Mouse (Mus musculus) CH12.LX (cell line): ENCODE data around the gene Rgs1. TPM values are rescaled to one million over a fixed set of nuclear protein-coding genes. Genes with fewer than 3 reads are reported as not detected.

Experiments used
- DNase-seq: peaks from one replicate; pipeline ENCODE4 v3.0.0-alpha.2; 2013; ENCODE audit errors: extremely low read depth
- H3K27ac ChIP-seq: 2 replicates; pipeline ENCODE4 v1.5.1; 2012; ENCODE audit warnings: low read depth, mild to moderate bottlenecking, control low read depth, moderate library complexity; ENCODE audit not compliant: insufficient read depth
- H3K27me3 ChIP-seq: replicated peaks from 2 replicates; pipeline ENCODE3; 2012; ENCODE audit warnings: inconsistent platforms
- H3K36me3 ChIP-seq, 2 experiments: replicated peaks in 1 of 2; 2 replicates each; pipeline versions ENCODE3 to v1.6.1; 2012; ENCODE audit warnings: inconsistent platforms in 1 of 2, low read length in 1 of 2, mild to moderate bottlenecking in 1 of 2, mixed read lengths in 1 of 2, moderate library complexity in 1 of 2; ENCODE audit not compliant: control insufficient read depth in 1 of 2, insufficient read depth in 1 of 2
- H3K4me1 ChIP-seq, 2 experiments: 2 replicates each; pipeline ENCODE4 v1.6.1; 2012; ENCODE audit warnings: inconsistent platforms in 1 of 2, moderate library complexity in 1 of 2; ENCODE audit not compliant: insufficient read depth in 2 of 2, control insufficient read depth in 1 of 2
- H3K4me2 ChIP-seq: 2 replicates; pipeline ENCODE4 v1.6.1; 2012; ENCODE audit warnings: low read depth, mild to moderate bottlenecking, control low read depth; ENCODE audit not compliant: poor library complexity, insufficient read depth, severe bottlenecking
- H3K4me3 ChIP-seq, 3 experiments: fragments of 150-350 bp in 1 of 3; sonication (generic) in 1 of 3; replicated peaks in 1 of 3; 2 replicates each; pipeline versions ENCODE3 to v1.5.1; 2011 to 2012; ENCODE audit warnings: low read depth in 2 of 3, low read length in 2 of 3, mild to moderate bottlenecking in 2 of 3, moderate library complexity in 2 of 3, control low read depth in 1 of 3, improper control_type of control experiment in 1 of 3, inconsistent platforms in 1 of 3, mixed read lengths in 1 of 3; ENCODE audit not compliant: poor library complexity in 1 of 3
- H3K79me2 ChIP-seq: replicated peaks from 2 replicates; pipeline ENCODE4 v1.6.1; 2012; ENCODE audit warnings: mild to moderate bottlenecking, moderate library complexity; ENCODE audit not compliant: control insufficient read depth, poor library complexity, insufficient read depth, severe bottlenecking; ENCODE audit errors: extremely low read depth
- H3K9ac ChIP-seq: 2 replicates; pipeline ENCODE4 v1.6.1; 2012; ENCODE audit warnings: low read depth, mild to moderate bottlenecking, control low read depth, moderate library complexity; ENCODE audit not compliant: insufficient read depth
- H3K9me3 ChIP-seq: replicated peaks from 2 replicates; pipeline ENCODE3; 2012; ENCODE audit warnings: low read length, inconsistent platforms, mixed read lengths
- BHLHE40 ChIP-seq: IDR thresholded peaks from 2 replicates; pipeline ENCODE4 v1.6.1; 2011; ENCODE audit warnings: mild to moderate bottlenecking, low read depth, low read length, improper control_type of control experiment
- E2F4 ChIP-seq: IDR thresholded peaks from 2 replicates; pipeline ENCODE4 v1.6.1; 2011; ENCODE audit warnings: low read depth, low read length, improper control_type of control experiment; ENCODE audit not compliant: insufficient replicate concordance
- EP300 ChIP-seq: IDR thresholded peaks from 2 replicates; pipeline ENCODE4 v1.6.1; 2011; ENCODE audit warnings: low read length, improper control_type of control experiment
- GABPA ChIP-seq: IDR thresholded peaks from 2 replicates; pipeline ENCODE4 v1.6.1; 2012; ENCODE audit warnings: low read depth, low read length, improper control_type of control experiment, inconsistent platforms; ENCODE audit not compliant: insufficient replicate concordance
- HCFC1 ChIP-seq: IDR thresholded peaks from 2 replicates; pipeline ENCODE4 v1.6.1; 2012; ENCODE audit warnings: low read depth, mild to moderate bottlenecking, inconsistent platforms, low read length, improper control_type of control experiment
- IRF4 ChIP-seq: IDR thresholded peaks from 2 replicates; pipeline ENCODE4 v1.6.1; 2014; ENCODE audit warnings: low read depth, mild to moderate bottlenecking, inconsistent platforms, low read length, improper control_type of control experiment
- NELFE ChIP-seq: IDR thresholded peaks from 2 replicates; pipeline ENCODE4 v1.6.1; 2011; ENCODE audit warnings: low read depth, low read length, improper control_type of control experiment
- POLR2A ChIP-seq: IDR thresholded peaks from 2 replicates; pipeline ENCODE4 v1.6.1; 2011; ENCODE audit warnings: low read depth, mild to moderate bottlenecking, improper control_type of control experiment, low read length
- POLR2AphosphoS2 ChIP-seq: IDR thresholded peaks from 2 replicates; pipeline ENCODE4 v1.6.1; 2011; ENCODE audit warnings: low read depth, low read length, improper control_type of control experiment
- RAD21 ChIP-seq: IDR thresholded peaks from 2 replicates; pipeline ENCODE4 v1.6.1; 2011; ENCODE audit warnings: low read depth, mild to moderate bottlenecking, low read length, improper control_type of control experiment, moderate library complexity
- UBTF ChIP-seq: IDR thresholded peaks from 2 replicates; pipeline ENCODE4 v1.6.1; 2012; ENCODE audit warnings: low read depth, mild to moderate bottlenecking, inconsistent platforms, low read length, improper control_type of control experiment, moderate library complexity
- ZC3H11A ChIP-seq: IDR thresholded peaks from 2 replicates; pipeline ENCODE4 v1.6.1; 2012; ENCODE audit warnings: low read depth, mild to moderate bottlenecking, inconsistent platforms, low read length, improper control_type of control experiment
- ZKSCAN1 ChIP-seq: IDR thresholded peaks from 2 replicates; pipeline ENCODE4 v1.6.1; 2012; ENCODE audit warnings: low read depth, inconsistent platforms, low read length, improper control_type of control experiment, borderline replicate concordance
- dilution Hi-C: fragments of 300-500 bp; cut with MboI; formaldehyde crosslinking; loops from 2 replicates; pipeline ENCODE4 v1.14.3; 2020; ENCODE audit warnings: low sequenced_read_pairs; ENCODE audit not compliant: extremely low pct_unique_long_range_greater_than_20kb, extremely low pct_ligation_motif_present
- in situ Hi-C: fragments of 300-500 bp; cut with MboI; formaldehyde crosslinking; loops from 3 replicates; pipeline ENCODE4 v1.14.3; 2019; ENCODE audit warnings: low sequenced_read_pairs, low pct_ligation_motif_present, low pct_unique_long_range_greater_than_20kb, mixed read lengths
- polyA plus RNA-seq: library from polyadenylated mRNA; unstranded; fragments of >175 nt; gene quantifications from 2 replicates; pipeline ENCODE4 v1.2.1, GENCODE M21; 2012; ENCODE audit warnings: low read depth; ENCODE audit not compliant: insufficient read length
- total RNA-seq, 2 experiments: library from RNA; depleted of rRNA; stranded (reverse); fragments of 300-350 nt in 1 of 2; fragments of >200 nt in 1 of 2; gene quantifications; 2 replicates each; pipeline ENCODE4 v1.2.3; 2012 to 2014

The Rgs1 gene
- total and polyA plus RNA-seq, 3 experiments, result 3.2 to 25.2 (median 3.6) TPM

DNA sequence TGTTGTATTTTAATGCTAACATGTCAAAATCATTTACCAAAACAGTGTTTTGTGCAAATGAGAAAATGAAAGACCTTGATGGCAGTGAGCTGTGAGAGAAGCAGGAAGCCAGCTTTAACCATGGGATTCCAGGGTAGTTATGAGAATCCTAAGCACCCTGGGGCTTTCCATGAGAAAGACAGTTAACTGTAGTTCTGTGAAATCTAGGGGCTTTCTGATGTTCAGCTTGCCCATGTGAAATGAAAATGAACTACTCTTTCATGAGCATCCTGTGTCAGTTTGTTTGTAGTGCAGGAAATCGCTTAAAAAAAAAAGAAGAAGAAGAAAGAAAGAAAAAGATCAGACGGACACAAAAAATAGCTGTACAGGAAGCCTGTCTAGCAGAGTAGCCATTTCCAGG is 23.9 kb upstream of the Rgs1 start:
- H3K36me3 ChIP-seq, result no peaks in the 10 kb centered on the region
- H3K4me2 ChIP-seq, result no peak overlapping the region
- H3K9me3 ChIP-seq, result no peaks in the 10 kb centered on the region
- H3K9ac ChIP-seq, result no peak overlapping the region
- in situ Hi-C loops, result no loop called here
- no peak for DNase-seq
- H3K27ac ChIP-seq, result no peak overlapping the region
- dilution Hi-C loops, result no loop called here
- no peaks in the 10 kb centered on the region for H3K79me2 ChIP-seq
- H3K4me1 ChIP-seq, result no peaks in the 10 kb centered on the region
- TF ChIP-seq BHLHE40 (no peak), E2F4 (no peak), NELFE (no peak), RAD21 (no peak), ZC3H11A (no peak), GABPA (no peak)
- no peaks in the 10 kb centered on the region for H3K27me3 ChIP-seq
- no peak overlapping the region for H3K4me3 ChIP-seq

DNA sequence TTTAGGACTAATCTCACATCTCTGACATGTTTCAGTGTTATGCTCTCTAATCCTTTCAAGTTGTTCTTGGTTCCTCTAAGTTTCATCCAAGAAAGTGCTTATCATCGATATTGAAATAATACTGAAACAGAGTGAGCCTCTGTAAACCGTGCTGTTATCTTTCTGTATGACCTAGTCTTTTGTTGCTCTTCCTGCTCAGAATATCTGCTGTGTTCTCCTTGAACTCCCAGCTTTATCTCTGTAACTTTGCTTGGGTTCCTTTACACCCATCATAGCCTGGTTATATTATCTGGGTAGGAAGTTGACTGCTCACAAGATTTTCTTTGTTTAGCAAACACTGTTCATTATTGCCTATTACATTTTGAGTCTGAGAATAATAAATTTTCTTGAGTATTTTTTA is 20.1 kb upstream of the Rgs1 start:
- H3K79me2 ChIP-seq, result no peaks in the 10 kb centered on the region
- H3K36me3 ChIP-seq, result no peaks in the 10 kb centered on the region
- H3K27me3 ChIP-seq, result no peaks in the 10 kb centered on the region
- in situ Hi-C loops (no loop called here), dilution Hi-C loops (no loop called here)
- H3K27ac ChIP-seq, result no peak overlapping the region
- TF ChIP-seq POLR2A, result no peak
- TF ChIP-seq POLR2AphosphoS2, result no peak
- TF ChIP-seq UBTF, result no peak
- no peak for TF ChIP-seq ZKSCAN1
- no peak for TF ChIP-seq IRF4
- TF ChIP-seq RAD21, result no peak
- TF ChIP-seq EP300, result no peak
- no peak for TF ChIP-seq HCFC1
- DNase-seq, result no peak
- H3K4me3 ChIP-seq, result no peak overlapping the region
- no peaks in the 10 kb centered on the region for H3K9me3 ChIP-seq
- H3K9ac ChIP-seq, result no peak overlapping the region
- H3K4me2 ChIP-seq, result no peak overlapping the region
- H3K4me1 ChIP-seq, result no peaks in the 10 kb centered on the region
